Comparison of ENCODE assay signal across 16 mouse cellular contexts in the genomic region with DNA sequence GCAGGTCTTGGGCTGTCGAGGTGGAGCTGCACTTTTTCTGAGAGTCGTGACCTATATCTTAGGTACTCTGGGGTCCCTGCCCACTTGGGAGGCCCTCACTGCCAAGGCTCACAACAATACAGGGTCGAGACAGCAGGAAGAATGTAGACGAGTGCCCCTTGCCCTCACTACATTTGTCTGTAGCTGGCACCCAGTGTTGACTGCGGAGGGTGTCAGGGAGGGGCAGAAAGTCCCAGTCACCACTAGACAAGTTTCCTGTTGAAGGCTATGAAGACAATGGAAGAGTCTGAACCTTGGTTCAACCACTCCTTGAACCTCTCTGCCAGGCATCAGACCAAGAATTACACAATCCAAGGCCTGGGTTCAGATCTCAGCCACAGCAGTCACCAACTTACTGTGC. TPM values are rescaled to one million over a fixed set of nuclear protein-coding genes. Genes with fewer than 3 reads are reported as not detected.
DNase-seq lines count a peak whose midpoint lies in the region; ATAC-seq and TF ChIP-seq lines count a peak whose summit lies in the region.
"Had no signal": no experiment of that assay in that cellular context is flagged by ENCODE, and none has a peak within 500 bp of the region (broad histone marks: within the 10 kb centered on the region; RNA-seq: fewer than 3 reads in every experiment).

No protein-coding gene starts in this region.

- H3K27ac ChIP-seq in heart, postnatal 0 days (ENCODE audit: low read depth): peak overlapping the region; percentile 74
- H3K27ac ChIP-seq in lung, postnatal 0 days (ENCODE audit: low read length): peak overlapping the region; percentile 82; the same call in 1 of the 2 replicates
- peak overlapping the region; percentile 71; the same call in 1 of the 2 replicates for H3K27ac ChIP-seq in stomach, postnatal 0 days (replicated peaks)
- H3K27ac ChIP-seq: embryonic facial prominence, embryonic 15.5 days; forebrain, embryonic 12.5 days; heart, embryonic 15.5 days; neural tube, embryonic 13.5 days had no signal

- H3K27me3 ChIP-seq in heart, postnatal 0 days (ENCODE audit: control insufficient read depth, insufficient read depth, low read length): no peaks in the 10 kb centered on the region
- H3K27me3 ChIP-seq in lung, postnatal 0 days (replicated peaks; ENCODE audit: insufficient read depth, low read length): no peaks in the 10 kb centered on the region
- no peaks in the 10 kb centered on the region for H3K27me3 ChIP-seq in stomach, postnatal 0 days (ENCODE audit: control insufficient read depth, insufficient read depth, low read length)
- H3K27me3 ChIP-seq: embryonic facial prominence, embryonic 15.5 days; heart, embryonic 15.5 days; neural tube, embryonic 13.5 days had no signal

- H3K4me2 ChIP-seq in heart, postnatal 0 days (ENCODE audit: low read depth, low read length): no peak overlapping the region
- H3K4me2 ChIP-seq in lung, postnatal 0 days (replicated peaks; ENCODE audit: low read depth, low read length): no peak overlapping the region
- H3K4me2 ChIP-seq in stomach, postnatal 0 days (replicated peaks; ENCODE audit: low read depth): no peak overlapping the region
- H3K4me2 ChIP-seq: embryonic facial prominence, embryonic 15.5 days; forebrain, embryonic 12.5 days; heart, embryonic 15.5 days; lung, embryonic 14.5 days; neural tube, embryonic 13.5 days had no signal

- no peak overlapping the region for H3K4me3 ChIP-seq in heart, postnatal 0 days (ENCODE audit: low read depth, low read length)
- no peak overlapping the region for H3K4me3 ChIP-seq in lung, postnatal 0 days (ENCODE audit: low read depth, low read length)
- H3K4me3 ChIP-seq in stomach, postnatal 0 days (ENCODE audit: low read depth, low read length): no peak overlapping the region
- H3K4me3 ChIP-seq: embryonic facial prominence, embryonic 15.5 days; forebrain, embryonic 12.5 days; heart, embryonic 15.5 days; neural tube, embryonic 13.5 days had no signal

- no peak for DNase-seq in heart, postnatal 0 days (ENCODE audit: low spot score)
- DNase-seq in heart, adult 9 months (ENCODE audit: low spot score in 2 of 2): no peak
- peak; percentile 55 for DNase-seq in lung, postnatal 0 days (ENCODE audit: low spot score)
- DNase-seq in lung, postnatal 4 days: no peak
- DNase-seq in lung, postnatal 10 days: peak; percentile 63
- DNase-seq in stomach, postnatal 0 days (ENCODE audit: low spot score): no peak
- DNase-seq: cerebellum, adult 8-10 months; kidney, postnatal 14 days; left cerebral cortex, postnatal 4 days had no signal

- 51% methylated on average over 5 of the region's 5 CpGs for WGBS in heart, postnatal 0 days
- 42% methylated on average over 5 of the region's 5 CpGs for WGBS in lung, postnatal 0 days
- WGBS in stomach, postnatal 0 days: 53% methylated on average over 5 of the region's 5 CpGs

- peaks cover 26% of the 10 kb centered on the region for H3K4me1 ChIP-seq in heart, postnatal 0 days (ENCODE audit: control insufficient read depth, insufficient read depth)
- H3K4me1 ChIP-seq in lung, postnatal 0 days (ENCODE audit: insufficient read depth, low read depth, low read length): peaks cover 59% of the 10 kb centered on the region
- H3K4me1 ChIP-seq in stomach, postnatal 0 days (replicated peaks; ENCODE audit: control insufficient read depth, insufficient read depth): peaks cover 23% of the 10 kb centered on the region
- H3K4me1 ChIP-seq: forebrain, embryonic 12.5 days had no signal

- no peak overlapping the region for H3K9ac ChIP-seq in heart, postnatal 0 days (replicated peaks; ENCODE audit: low read depth, low read length)
- H3K9ac ChIP-seq in lung, postnatal 0 days (replicated peaks; ENCODE audit: low read depth): no peak overlapping the region
- H3K9ac ChIP-seq in stomach, postnatal 0 days (ENCODE audit: low read length): no peak overlapping the region
- H3K9ac ChIP-seq: embryonic facial prominence, embryonic 15.5 days; forebrain, embryonic 12.5 days; heart, embryonic 15.5 days; lung, embryonic 14.5 days; neural tube, embryonic 13.5 days had no signal

- no peaks in the 10 kb centered on the region for H3K9me3 ChIP-seq in heart, postnatal 0 days (replicated peaks; ENCODE audit: control insufficient read depth, low read length)
- H3K9me3 ChIP-seq in lung, postnatal 0 days (ENCODE audit: low read length): no peaks in the 10 kb centered on the region
- no peaks in the 10 kb centered on the region for H3K9me3 ChIP-seq in stomach, postnatal 0 days (ENCODE audit: control insufficient read depth, low read length)
- H3K9me3 ChIP-seq: embryonic facial prominence, embryonic 15.5 days; forebrain, embryonic 12.5 days; heart, embryonic 15.5 days; neural tube, embryonic 13.5 days had no signal

- TF ChIP-seq EP300 in heart, postnatal 0 days (IDR thresholded peaks at IDR 0.05; ENCODE audit: low read depth): no peak
- peak; percentile 77 for TF ChIP-seq EP300 in lung, postnatal 0 days (IDR thresholded peaks at IDR 0.05)
- no peak for TF ChIP-seq EP300 in stomach, postnatal 0 days (optimal IDR thresholded peaks at IDR 0.05)

- no peaks in the 10 kb centered on the region for H3K36me3 ChIP-seq in heart, postnatal 0 days (replicated peaks; ENCODE audit: control insufficient read depth, insufficient read depth, low read length)
- no peaks in the 10 kb centered on the region for H3K36me3 ChIP-seq in lung, postnatal 0 days (ENCODE audit: insufficient read depth, low read length)
- no peaks in the 10 kb centered on the region for H3K36me3 ChIP-seq in stomach, postnatal 0 days (ENCODE audit: control insufficient read depth, insufficient read depth, low read length)
- H3K36me3 ChIP-seq: embryonic facial prominence, embryonic 15.5 days; forebrain, embryonic 12.5 days; heart, embryonic 15.5 days; neural tube, embryonic 13.5 days had no signal

- no peak for TF ChIP-seq CTCF in heart, postnatal 0 days (IDR thresholded peaks at IDR 0.05; ENCODE audit: low read depth)
- no peak for TF ChIP-seq CTCF in lung, postnatal 0 days (IDR thresholded peaks at IDR 0.05)
- no peak for TF ChIP-seq CTCF in stomach, postnatal 0 days (IDR thresholded peaks at IDR 0.05; ENCODE audit: low read depth)

- no peak for ATAC-seq in heart, postnatal 0 days (ENCODE audit: insufficient read depth, low read depth)
- peak; percentile 13 for ATAC-seq in lung, postnatal 0 days
- ATAC-seq in stomach, postnatal 0 days (ENCODE audit: low FRiP score, low TSS enrichment): 0 out of 2 replicates have a peak, but pooled peaks have one; percentile 5
- ATAC-seq in frontal cortex, adult (ENCODE audit: low TSS enrichment): no peak
- ATAC-seq: midbrain, embryonic 16.5 days had no signal

RNA-seq across cellular contexts. Expression of gene Il4ra, which starts 7.1 kb away (rescaled TPM):
- 19.5 and 30.7 TPM in 2 replicates for total RNA-seq in heart, postnatal 0 days (2014; rRNA removed; ENCODE audit: low replicate concordance)
- 4.8 and 5.1 TPM in 2 replicates for polyA plus RNA-seq in heart, postnatal 0 days (2015; fragmentation: Nextera tagmentation; extraction: Ambion mirVana)
- polyA plus RNA-seq in lung, postnatal 0 days (2015; fragmentation: Nextera tagmentation; extraction: Ambion mirVana): 29.7 and 31.8 TPM in 2 replicates
- 13.4 and 13.9 TPM in 2 replicates for polyA plus RNA-seq in stomach, postnatal 0 days (2015; fragmentation: Nextera tagmentation; extraction: Ambion mirVana)

RNA-seq across cellular contexts. Expression of gene Il21r, which starts 44.2 kb away (rescaled TPM):
- 0.19 TPM in 1 of 2 replicates, not detected in the other for total RNA-seq in heart, postnatal 0 days (2014; rRNA removed; ENCODE audit: low replicate concordance)
- polyA plus RNA-seq in heart, postnatal 0 days (2015; fragmentation: Nextera tagmentation; extraction: Ambion mirVana): 0.12 and 0.19 TPM in 2 replicates
- 0.38 and 0.65 TPM in 2 replicates for polyA plus RNA-seq in lung, postnatal 0 days (2015; fragmentation: Nextera tagmentation; extraction: Ambion mirVana)
- 0.29 and 0.45 TPM in 2 replicates for polyA plus RNA-seq in stomach, postnatal 0 days (2015; fragmentation: Nextera tagmentation; extraction: Ambion mirVana)

Comparison
In these comparisons a context has a peak if more than half of its experiments do, and no peak if none do; other contexts are left out.
1. DNase-seq: peak in lung, postnatal 0 days (single experiment) and lung, postnatal 10 days (single experiment); none in heart, postnatal 0 days (single experiment), heart, adult 9 months (0 of 2), lung, postnatal 4 days (0 of 2) and stomach, postnatal 0 days (single experiment).
2. ATAC-seq: peak in lung, postnatal 0 days (single experiment) and stomach, postnatal 0 days (single experiment); none in heart, postnatal 0 days (single experiment) and frontal cortex, adult (single experiment).
3. Peak in every context shown above with its lines, with median percentiles within 50 percentile points of each other: H3K27ac ChIP-seq.